Mouse (Mus musculus): ENCODE results near the gene 1110012L19Rik. TPM values are rescaled to one million over a fixed set of nuclear protein-coding genes. Genes with fewer than 3 reads are reported as not detected.
A peak's percentile ranks its signal among the peaks of the same experiment; 100 is the strongest.
"Not testable (repeated sequence)": the region's sequence is repeated elsewhere in the genome, so short reads cannot be mapped to it uniquely, and the experiment has no call there.

1110012L19Rik gene
- polyA plus RNA-seq (2015; fragmentation: Nextera tagmentation; extraction: Ambion mirVana), result 39.3 and 41.6 TPM in 2 replicates

DNA sequence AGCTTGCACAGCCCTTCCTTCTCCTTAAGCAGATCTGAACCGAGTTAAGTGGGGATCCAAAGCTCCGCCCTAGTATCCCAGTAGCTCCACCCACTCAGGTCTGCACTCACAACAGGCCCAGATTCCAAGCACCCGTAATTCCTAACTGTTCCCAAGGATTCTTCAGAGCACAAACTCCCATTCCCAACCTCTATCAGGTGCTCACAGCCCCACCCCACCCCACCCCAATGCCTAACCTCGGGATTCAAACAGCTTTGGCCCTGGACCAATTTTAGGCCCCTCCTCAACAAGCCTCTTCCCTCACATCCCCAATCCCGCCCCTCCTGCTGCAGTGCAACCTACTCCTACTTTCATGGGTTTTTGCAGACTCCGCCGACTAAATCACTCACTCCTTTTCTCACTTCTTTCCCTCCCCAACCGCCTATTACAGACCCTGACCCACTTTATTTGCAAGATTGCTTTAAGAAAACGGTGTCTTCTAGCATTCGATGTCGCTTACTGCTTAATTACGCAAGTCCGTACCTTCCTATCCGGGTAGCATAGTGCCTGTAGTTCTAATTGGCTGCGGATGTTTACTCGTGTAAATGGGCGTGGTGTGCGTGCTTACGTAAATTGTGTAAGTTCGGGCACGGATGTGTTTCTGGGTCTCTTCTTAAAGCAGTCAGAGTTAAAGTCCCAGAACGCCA, at the start of gene 1110012L19Rik:
Gene 1110012L19Rik, plus strand, starts transcription at position 602 of the 686 bp plus-strand sequence.
- Histone ChIP-seq H3K36me3 (0 out of 2 replicates have a peak, but pooled peaks cover 3% of the 10 kb centered on the region), H3K4me3 (peak within 1 kb of the TSS; percentile 50), H3K4me1 (replicated peaks) (peaks cover 12% of the 10 kb centered on the region), H3K9me3 (no peaks in the 10 kb centered on the region), H3K9ac (peak within 1 kb of the TSS; percentile 50), H3K4me2 (peak within 1 kb of the TSS; percentile 57), H3K27ac (replicated peaks) (peak within 1 kb of the TSS; percentile 85), H3K27me3 (no peaks in the 10 kb centered on the region)
- peak; percentile 96 for ATAC-seq (ENCODE audit: low FRiP score, low read depth)
- WGBS, result 18% methylated on average over 22 of the region's 22 CpGs

DNA sequence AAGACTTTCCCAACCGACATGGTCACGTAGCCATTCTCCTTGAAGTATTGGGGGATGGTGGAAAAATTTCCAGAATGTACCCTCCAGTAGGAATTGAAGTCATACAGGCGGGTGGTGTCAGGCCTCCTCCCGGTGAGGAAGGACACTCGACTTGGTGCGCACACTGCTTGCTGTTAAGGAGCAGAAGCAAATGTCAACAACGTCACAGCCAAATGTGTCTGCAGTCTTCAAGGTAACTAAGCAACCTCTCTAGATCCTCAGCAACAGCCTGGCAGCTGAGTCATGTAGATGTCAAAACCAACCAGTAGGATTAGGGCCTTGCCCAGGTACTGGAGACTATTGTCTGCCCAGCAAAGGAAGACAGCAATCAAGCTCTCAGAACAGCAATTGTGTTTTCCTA, 22.7 kb upstream of the 1110012L19Rik start:
- H3K9ac ChIP-seq, result 0 out of 2 replicates have a peak overlapping the region, but pooled peaks have one; percentile 3
- ATAC-seq (ENCODE audit: low FRiP score, low read depth), result no peak
- H3K36me3 ChIP-seq, result peaks cover 25% of the 10 kb centered on the region
- H3K27ac ChIP-seq (replicated peaks), result no peak overlapping the region
- peaks cover 15% of the 10 kb centered on the region; the same call in 1 of the 2 replicates for H3K4me1 ChIP-seq (replicated peaks)
- H3K4me2 ChIP-seq, result peak overlapping the region; percentile 58
- no peaks in the 10 kb centered on the region for H3K27me3 ChIP-seq
- H3K9me3 ChIP-seq, result no peaks in the 10 kb centered on the region
- H3K4me3 ChIP-seq, result peak overlapping the region; percentile 51; the same call in 1 of the 2 replicates
- WGBS, result 80% methylated on average over 7 of the region's 7 CpGs

DNA sequence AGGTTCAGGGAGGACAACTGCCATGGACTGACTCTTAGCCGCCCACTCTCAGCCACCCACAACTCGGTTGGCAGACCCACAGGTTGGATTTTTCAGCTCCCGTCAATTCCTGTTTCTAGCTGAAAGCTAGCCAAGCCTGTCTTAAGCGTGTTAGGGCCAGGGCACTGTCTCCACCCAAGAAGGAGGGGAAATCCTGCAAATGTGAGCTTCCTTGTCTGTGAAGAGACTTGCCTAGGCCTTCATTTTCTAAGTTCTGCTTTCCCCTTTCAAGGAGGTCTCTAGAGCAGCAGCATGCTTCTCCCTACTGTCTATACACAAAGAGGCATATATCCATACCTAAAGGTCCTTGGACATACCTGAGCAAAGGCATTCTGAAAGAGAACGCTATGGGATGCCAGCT, 22.2 kb upstream of the 1110012L19Rik start:
- H3K4me2 ChIP-seq, result peak overlapping the region; percentile 58
- H3K36me3 ChIP-seq, result peaks cover 21% of the 10 kb centered on the region
- H3K9ac ChIP-seq, result peak overlapping the region; percentile 54
- no peaks in the 10 kb centered on the region for H3K9me3 ChIP-seq
- H3K27me3 ChIP-seq, result no peaks in the 10 kb centered on the region
- 72% methylated on average over 5 of the region's 5 CpGs for WGBS
- H3K27ac ChIP-seq (replicated peaks), result peak overlapping the region; percentile 34; the same call in 1 of the 2 replicates
- ATAC-seq (ENCODE audit: low FRiP score, low read depth), result no peak
- peak overlapping the region; percentile 51 for H3K4me3 ChIP-seq
- peaks cover 15% of the 10 kb centered on the region; the same call in 1 of the 2 replicates for H3K4me1 ChIP-seq (replicated peaks)

DNA sequence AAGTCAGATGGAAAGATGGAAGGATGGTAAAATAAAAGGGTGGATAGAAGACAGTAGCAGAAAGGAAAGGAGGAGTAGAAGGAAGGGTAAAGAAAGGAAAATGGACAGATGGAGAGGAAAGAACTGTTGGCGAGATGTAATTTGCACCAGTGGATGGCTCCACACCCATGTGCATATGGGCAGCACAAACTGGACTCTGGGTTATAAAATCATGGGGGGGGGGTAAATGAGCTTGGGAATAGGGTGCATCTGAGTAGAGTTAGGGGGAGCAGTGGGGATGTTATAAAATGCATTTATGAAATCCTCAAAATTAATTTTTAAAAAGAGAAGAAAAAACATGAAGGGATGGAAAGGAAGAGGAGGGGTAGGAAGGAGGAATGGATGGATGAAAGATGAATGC, 21.5 kb upstream of the 1110012L19Rik start:
- Histone ChIP-seq H3K4me2 (peak overlapping the region; percentile 58), H3K9ac (peak overlapping the region; percentile 54), H3K36me3 (peaks cover 13% of the 10 kb centered on the region), H3K4me1 (replicated peaks) (peaks cover 15% of the 10 kb centered on the region; the same call in 1 of the 2 replicates), H3K27ac (replicated peaks) (peak overlapping the region; percentile 79), H3K4me3 (peak overlapping the region; percentile 51), H3K27me3 (no peaks in the 10 kb centered on the region), H3K9me3 (no peaks in the 10 kb centered on the region)
- 55% methylated on average over 1 of the region's 1 CpGs for WGBS
- no peak for ATAC-seq (ENCODE audit: low FRiP score, low read depth)

DNA sequence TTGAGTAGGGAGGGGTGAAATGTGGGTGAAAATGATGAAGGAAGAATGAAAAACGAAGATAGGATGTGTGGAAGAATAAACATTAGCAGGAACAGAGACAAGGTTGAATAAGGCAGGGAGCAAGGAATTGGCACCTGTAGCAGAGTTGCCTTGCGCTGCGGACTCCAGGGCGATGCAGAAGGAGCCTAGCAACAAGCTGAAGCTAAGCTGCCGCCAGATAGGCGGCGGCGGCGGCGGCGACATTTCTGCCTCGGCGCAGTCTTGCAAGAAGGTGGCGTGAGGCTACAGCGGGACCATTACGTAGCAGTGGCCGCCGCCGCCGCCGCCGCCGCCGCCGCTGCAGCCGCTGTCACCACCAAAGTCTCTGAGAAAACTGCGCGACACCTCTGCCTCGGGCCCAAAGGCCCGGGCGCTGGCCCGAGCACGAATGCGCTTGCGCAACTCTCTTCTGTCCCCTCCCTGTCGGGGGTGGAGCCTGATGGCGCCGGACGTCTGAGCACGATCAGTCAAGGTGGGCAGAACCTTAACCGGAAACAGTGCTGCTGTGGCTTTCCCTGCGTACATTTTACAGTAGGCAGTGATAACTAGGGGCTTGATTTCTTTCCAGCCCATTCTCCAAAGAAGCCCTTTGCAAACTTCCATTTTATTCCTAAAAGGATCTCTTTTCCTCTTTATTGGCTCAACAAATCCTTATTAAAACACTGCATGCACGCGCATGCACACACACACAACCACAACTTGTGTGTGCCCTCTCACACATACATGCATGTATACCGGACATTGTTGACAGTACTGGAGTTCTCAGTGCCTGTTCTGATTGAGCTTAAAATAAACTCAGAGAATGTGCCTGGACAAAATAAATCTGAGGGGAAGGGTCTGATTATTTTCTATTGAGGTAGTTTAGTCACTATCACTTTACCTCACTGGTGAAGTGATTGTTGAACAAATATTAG, 20.7 kb upstream of the 1110012L19Rik start, which contains the start of gene Ids:
Gene Ids, minus strand, starts transcription at position 424 of the 953 bp plus-strand sequence.
- Histone ChIP-seq H3K4me2 (peak within 1 kb of the TSS; percentile 58), H3K9ac (peak within 1 kb of the TSS; percentile 54), H3K9me3 (no peaks in the 10 kb centered on the region), H3K27ac (replicated peaks) (peak within 1 kb of the TSS; percentile 79), H3K27me3 (no peaks in the 10 kb centered on the region), H3K4me3 (peak within 1 kb of the TSS; percentile 51), H3K4me1 (replicated peaks) (peaks cover 15% of the 10 kb centered on the region; the same call in 1 of the 2 replicates), H3K36me3 (peaks cover 7% of the 10 kb centered on the region)
- ATAC-seq (ENCODE audit: low FRiP score, low read depth), result peak; percentile 97
- 19% methylated on average over 43 of the region's 45 CpGs for WGBS

DNA sequence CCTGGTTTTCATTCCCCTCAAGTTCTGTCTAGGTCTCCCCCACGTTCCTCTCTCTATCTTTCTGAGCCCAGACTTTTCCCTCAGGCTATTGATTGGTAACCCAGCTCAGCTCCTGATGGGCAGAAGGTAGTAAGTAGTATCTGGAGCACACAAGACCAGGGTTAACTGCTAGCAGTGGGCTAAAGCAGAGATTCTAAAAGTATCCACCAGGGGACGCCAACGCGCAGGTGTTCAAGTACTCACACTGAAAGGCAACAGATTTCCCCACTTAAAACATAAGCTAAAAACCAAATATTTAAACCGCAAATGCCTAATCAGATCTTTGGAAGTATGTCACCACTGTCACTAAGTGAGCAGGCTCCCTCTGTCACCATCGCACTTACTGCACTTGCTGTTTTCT, 15.9 kb upstream of the 1110012L19Rik start:
- H3K9me3 ChIP-seq; H3K27ac ChIP-seq (replicated peaks); H3K27me3 ChIP-seq; H3K36me3 ChIP-seq; H3K9ac ChIP-seq; H3K4me2 ChIP-seq; H3K4me1 ChIP-seq (replicated peaks); H3K4me3 ChIP-seq; ATAC-seq (ENCODE audit: low FRiP score, low read depth): not testable (repeated sequence)
- 26% methylated on average over 1 of the region's 6 CpGs for WGBS

DNA sequence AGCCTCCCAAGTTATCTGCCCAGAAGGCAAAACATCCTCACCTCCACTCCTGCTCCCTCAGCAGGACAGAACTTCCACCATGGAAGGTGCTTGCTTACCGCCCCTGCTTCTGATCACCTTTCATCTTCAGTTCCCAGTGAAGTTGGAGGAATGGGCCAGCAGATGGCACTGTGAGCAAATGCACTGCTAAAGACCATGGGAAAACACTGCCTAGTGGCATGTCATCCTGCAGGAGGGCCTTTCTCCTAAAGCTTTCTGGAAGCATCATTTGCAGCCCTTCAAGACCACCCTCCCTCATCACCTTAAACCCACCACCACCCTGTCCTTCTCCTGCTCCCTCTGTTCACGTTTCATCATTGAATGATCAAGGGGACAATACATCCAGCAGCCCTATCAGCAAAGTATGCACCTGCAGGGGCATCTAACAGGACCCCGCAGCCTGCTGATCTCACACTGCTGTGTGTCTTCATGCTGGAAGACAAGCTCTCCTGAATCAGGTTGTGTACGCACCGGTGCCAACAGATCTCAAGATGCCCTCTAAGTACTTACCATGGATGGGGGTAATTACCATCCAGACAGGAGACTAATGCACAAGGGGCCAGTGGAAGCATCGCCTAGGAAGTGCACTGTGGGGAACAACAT, 11.1 kb upstream of the 1110012L19Rik start:
- H3K4me1 ChIP-seq (replicated peaks); H3K27me3 ChIP-seq; H3K36me3 ChIP-seq; H3K27ac ChIP-seq (replicated peaks); H3K9ac ChIP-seq; H3K4me3 ChIP-seq; H3K4me2 ChIP-seq; H3K9me3 ChIP-seq: not testable (repeated sequence)
- 62% methylated on average over 5 of the region's 6 CpGs for WGBS
- peak; percentile 74; the same call in 1 of the 2 replicates for ATAC-seq (ENCODE audit: low FRiP score, low read depth)

DNA sequence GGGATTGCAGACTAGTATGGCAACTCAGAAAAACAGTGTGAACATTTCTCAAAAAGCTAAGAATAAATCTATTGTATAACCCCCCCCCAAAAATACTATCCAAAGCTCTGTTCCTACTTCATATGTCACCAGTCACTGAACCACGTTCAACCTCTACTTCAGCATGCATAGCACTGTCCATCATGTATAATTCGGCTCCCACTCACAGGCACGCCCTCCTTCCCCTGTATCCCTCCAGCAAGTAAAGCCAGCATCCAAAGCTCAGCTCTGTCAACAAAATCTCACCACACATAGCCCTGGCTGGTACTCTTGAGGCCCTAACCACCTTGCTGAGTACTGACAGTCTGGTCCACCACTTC, 781 bp upstream of the 1110012L19Rik start:
- ATAC-seq (ENCODE audit: low FRiP score, low read depth), result no peak
- H3K27ac ChIP-seq (replicated peaks), result peak overlapping the region; percentile 85
- peaks cover 12% of the 10 kb centered on the region for H3K4me1 ChIP-seq (replicated peaks)
- 0 out of 2 replicates have a peak, but pooled peaks cover 3% of the 10 kb centered on the region for H3K36me3 ChIP-seq
- WGBS, result 60% methylated on average over 3 of the region's 3 CpGs
- H3K4me2 ChIP-seq, result peak overlapping the region; percentile 57
- H3K27me3 ChIP-seq, result no peaks in the 10 kb centered on the region
- H3K9ac ChIP-seq, result peak overlapping the region; percentile 50
- no peaks in the 10 kb centered on the region for H3K9me3 ChIP-seq
- peak overlapping the region; percentile 50 for H3K4me3 ChIP-seq

DNA sequence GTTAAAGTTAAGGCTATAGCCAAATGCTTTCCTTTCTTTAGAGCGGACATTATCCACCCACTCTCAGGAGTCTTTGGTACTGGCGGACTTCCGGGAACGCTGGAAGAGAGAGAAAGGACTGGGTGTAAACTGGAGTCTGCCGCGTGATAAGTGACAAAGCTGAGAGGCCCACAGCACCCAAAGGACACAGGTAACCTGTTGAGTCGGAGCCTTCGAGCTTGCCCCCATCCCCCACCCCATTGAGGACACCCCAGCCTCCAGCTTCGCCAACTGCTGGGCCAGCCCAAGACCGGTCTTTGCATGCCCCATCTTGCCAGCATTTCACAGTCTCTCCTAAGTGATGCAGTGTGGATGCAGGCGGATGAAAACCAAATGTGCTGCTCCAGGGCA, 280 bp downstream of the 1110012L19Rik start:
- H3K9me3 ChIP-seq, result no peaks in the 10 kb centered on the region
- H3K4me2 ChIP-seq, result peak overlapping the region; percentile 57
- no peaks in the 10 kb centered on the region for H3K27me3 ChIP-seq
- 11% methylated on average over 11 of the region's 11 CpGs for WGBS
- peak overlapping the region; percentile 50 for H3K9ac ChIP-seq
- ATAC-seq (ENCODE audit: low FRiP score, low read depth), result peak; percentile 69
- peak overlapping the region; percentile 85 for H3K27ac ChIP-seq (replicated peaks)
- H3K4me3 ChIP-seq, result peak overlapping the region; percentile 50
- H3K4me1 ChIP-seq (replicated peaks), result peaks cover 12% of the 10 kb centered on the region
- H3K36me3 ChIP-seq, result 0 out of 2 replicates have a peak, but pooled peaks cover 3% of the 10 kb centered on the region

DNA sequence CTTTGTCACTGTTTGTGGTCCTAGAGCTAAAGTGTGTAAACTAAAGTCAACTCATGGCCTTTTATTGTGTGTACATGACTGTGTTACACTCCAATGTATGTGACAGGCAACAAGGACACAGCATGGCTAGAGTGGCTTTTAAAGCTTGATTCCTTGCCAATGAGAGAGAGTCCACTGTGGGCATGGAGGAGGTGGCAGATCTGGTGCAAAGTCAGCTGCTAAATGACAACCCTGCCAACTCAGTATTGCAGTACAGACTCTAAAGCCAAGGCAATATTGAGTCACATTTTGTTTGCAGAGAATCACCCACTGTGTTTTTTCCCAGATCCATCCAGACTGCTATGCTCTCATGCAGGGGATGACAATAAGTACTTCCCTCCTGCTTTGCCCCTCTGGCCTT, 7.0 kb downstream of the 1110012L19Rik start:
- not testable (repeated sequence) for H3K9me3 ChIP-seq; H3K4me2 ChIP-seq; H3K27ac ChIP-seq (replicated peaks); H3K27me3 ChIP-seq; H3K4me3 ChIP-seq; ATAC-seq (ENCODE audit: low FRiP score, low read depth); H3K4me1 ChIP-seq (replicated peaks); H3K9ac ChIP-seq; H3K36me3 ChIP-seq

DNA sequence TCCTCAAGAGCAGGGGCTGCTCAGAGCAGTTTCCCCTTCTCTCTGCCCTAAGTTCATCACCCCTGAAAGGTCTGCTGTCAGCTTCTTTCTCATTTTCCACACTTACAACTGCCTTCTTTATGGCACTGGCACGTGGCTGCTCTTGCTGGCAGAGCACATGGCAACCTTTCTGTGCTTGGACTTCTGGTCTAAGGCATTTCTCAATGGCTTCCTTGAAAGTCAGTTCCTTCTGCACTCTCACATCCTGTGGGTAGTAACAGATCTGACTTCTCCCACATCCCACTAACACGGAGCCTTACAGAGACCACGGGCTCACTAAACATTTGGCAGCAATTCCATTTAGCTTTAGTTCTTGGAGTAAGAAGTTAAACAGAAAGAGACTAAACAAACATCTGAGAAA, 39.8 kb downstream of the 1110012L19Rik start:
- not testable (repeated sequence) for H3K36me3 ChIP-seq; ATAC-seq (ENCODE audit: low FRiP score, low read depth)

More for the DNA sequence above, 39.8 kb downstream of the 1110012L19Rik start:
- H3K4me3 ChIP-seq; H3K9ac ChIP-seq; H3K27ac ChIP-seq (replicated peaks); H3K4me2 ChIP-seq; H3K27me3 ChIP-seq; H3K9me3 ChIP-seq; H3K4me1 ChIP-seq (replicated peaks): not testable (repeated sequence)
- WGBS, result 81% methylated on average over 3 of the region's 3 CpGs

Measured in hindbrain, embryonic 15.5 days (tissue).